Mouse (Mus musculus) E14TG2a.4 (cell line): ENCODE measurements at regions not wholly inside any gene's neighbourhood (a gene's known extent, or its start where the extent isn't known, plus 50 kb on each side); places are given as distances from the start of the nearest gene placed in this dataset.
"Not testable (repeated sequence)": the region's sequence is repeated elsewhere in the genome, so short reads cannot be mapped to it uniquely, and the experiment has no call there.

Experiments
- H3K27me3 ChIP-seq: 2 replicates; pipeline ENCODE4 v1.6.1; 2014; ENCODE audit warnings: low read length, control low read depth; ENCODE audit not compliant: insufficient read depth
- H3K36me3 ChIP-seq: 2 replicates; pipeline ENCODE4 v1.6.1; 2014; ENCODE audit warnings: low read length, control low read depth; ENCODE audit not compliant: insufficient read depth
- H3K4me1 ChIP-seq: replicated peaks from 2 replicates; pipeline ENCODE4 v1.6.1; 2014; ENCODE audit warnings: low read depth, low read length, control low read depth
- H3K4me3 ChIP-seq: replicated peaks from 2 replicates; pipeline ENCODE4 v1.5.1; 2014; ENCODE audit warnings: mild to moderate bottlenecking, low read length
- H3K9me3 ChIP-seq: 2 replicates; pipeline ENCODE4 v1.6.1; 2014; ENCODE audit warnings: low read length, control low read depth
- CTCF ChIP-seq: conservative IDR thresholded peaks from 2 replicates; pipeline ENCODE4 v1.5.1; 2014; ENCODE audit warnings: low read length
- NANOG ChIP-seq: IDR thresholded peaks from 2 replicates; pipeline ENCODE4 v1.6.1; 2014; ENCODE audit warnings: borderline replicate concordance, low read length, mixed read lengths
- POU5F1 ChIP-seq: IDR thresholded peaks from 2 replicates; pipeline ENCODE4 v1.6.1; 2014; ENCODE audit warnings: low read length, borderline replicate concordance

GRCm38 (mm10) chr16:46841179-46841578, 342.9 kb upstream of the Nectin3 start:
- Histone ChIP-seq H3K36me3 (no peaks in the 10 kb centered on the region), H3K9me3 (no peaks in the 10 kb centered on the region), H3K4me3 (no peak overlapping the region), H3K4me1 (no peaks in the 10 kb centered on the region), H3K27me3 (no peaks in the 10 kb centered on the region)
- no peak for TF ChIP-seq CTCF
- no peak for TF ChIP-seq NANOG
- no peak for TF ChIP-seq POU5F1

- H3K9me3 ChIP-seq, result no peaks in the 10 kb centered on the region
- TF ChIP-seq NANOG (no peak), CTCF (no peak), POU5F1 (no peak)
- no peak overlapping the region for H3K4me3 ChIP-seq
- H3K4me1 ChIP-seq, result no peaks in the 10 kb centered on the region
- no peaks in the 10 kb centered on the region for H3K36me3 ChIP-seq
- no peaks in the 10 kb centered on the region for H3K27me3 ChIP-seq
Observed at GRCm38 (mm10) chr16:46840764-46841163, 342.4 kb upstream of the Nectin3 start.

GRCm38 (mm10) chr16:46825147-46825546, 326.8 kb upstream of the Nectin3 start:
- H3K4me3 ChIP-seq, result no peak overlapping the region
- TF ChIP-seq CTCF, result no peak
- TF ChIP-seq NANOG, result no peak
- no peak for TF ChIP-seq POU5F1
- H3K27me3 ChIP-seq, result no peaks in the 10 kb centered on the region
- no peaks in the 10 kb centered on the region for H3K9me3 ChIP-seq
- no peaks in the 10 kb centered on the region for H3K4me1 ChIP-seq
- no peaks in the 10 kb centered on the region for H3K36me3 ChIP-seq

GRCm38 (mm10) chr16:46822753-46823152, 324.4 kb upstream of the Nectin3 start:
- H3K4me3 ChIP-seq, result no peak overlapping the region
- H3K27me3 ChIP-seq, result no peaks in the 10 kb centered on the region
- TF ChIP-seq NANOG, result no peak
- TF ChIP-seq POU5F1, result no peak
- no peak for TF ChIP-seq CTCF
- no peaks in the 10 kb centered on the region for H3K9me3 ChIP-seq
- no peaks in the 10 kb centered on the region for H3K36me3 ChIP-seq
- no peaks in the 10 kb centered on the region for H3K4me1 ChIP-seq

- no peaks in the 10 kb centered on the region for H3K4me1 ChIP-seq
- H3K9me3 ChIP-seq, result no peaks in the 10 kb centered on the region
- no peaks in the 10 kb centered on the region for H3K27me3 ChIP-seq
- no peak for TF ChIP-seq POU5F1
- no peak for TF ChIP-seq CTCF
- no peak for TF ChIP-seq NANOG
- no peaks in the 10 kb centered on the region for H3K36me3 ChIP-seq
- no peak overlapping the region for H3K4me3 ChIP-seq
Observed at GRCm38 (mm10) chr16:46818215-46818614, 319.9 kb upstream of the Nectin3 start.

- H3K9me3 ChIP-seq, H3K36me3 ChIP-seq, H3K27me3 ChIP-seq, H3K4me1 ChIP-seq, H3K4me3 ChIP-seq: not testable (repeated sequence)
Observed at GRCm38 (mm10) chr16:46811835-46812234, 313.5 kb upstream of the Nectin3 start.

GRCm38 (mm10) chr16:46807476-46807875, 309.2 kb upstream of the Nectin3 start:
- no peaks in the 10 kb centered on the region for H3K27me3 ChIP-seq
- H3K9me3 ChIP-seq, result no peaks in the 10 kb centered on the region
- no peak overlapping the region for H3K4me3 ChIP-seq
- TF ChIP-seq NANOG (no peak), POU5F1 (no peak), CTCF (no peak)
- no peaks in the 10 kb centered on the region for H3K4me1 ChIP-seq
- no peaks in the 10 kb centered on the region for H3K36me3 ChIP-seq

GRCm38 (mm10) chr16:46776367-46776766, 278.0 kb upstream of the Nectin3 start:
- Histone ChIP-seq H3K36me3 (no peaks in the 10 kb centered on the region), H3K27me3 (no peaks in the 10 kb centered on the region), H3K4me1 (no peaks in the 10 kb centered on the region), H3K9me3 (no peaks in the 10 kb centered on the region), H3K4me3 (no peak overlapping the region)
- TF ChIP-seq CTCF (no peak), NANOG (no peak), POU5F1 (no peak)

GRCm38 (mm10) chr16:46769383-46769782, 271.1 kb upstream of the Nectin3 start:
- no peaks in the 10 kb centered on the region for H3K9me3 ChIP-seq
- TF ChIP-seq POU5F1, result no peak
- no peaks in the 10 kb centered on the region for H3K4me1 ChIP-seq
- no peaks in the 10 kb centered on the region for H3K27me3 ChIP-seq
- no peaks in the 10 kb centered on the region for H3K36me3 ChIP-seq
- no peak overlapping the region for H3K4me3 ChIP-seq
